Mouse (Mus musculus) lung, embryonic 15.5 days (tissue): ENCODE measurements around the gene Inhbe. TPM values are rescaled to one million over a fixed set of nuclear protein-coding genes. Genes with fewer than 3 reads are reported as not detected.

Source experiments
- ATAC-seq: fragments of 200-750 bp; cut with Nextera tagmentation; 2 replicates; pipeline ENCODE4 v1.8.0; 2017; ENCODE audit warnings: moderate number of reproducible peaks, borderline replicate concordance; ENCODE audit not compliant: low FRiP score, low TSS enrichment; ENCODE audit errors: extremely low read depth
- H3K27ac ChIP-seq: fragments of 300-500 bp; sonication (generic); 2 replicates; pipeline ENCODE4 v1.5.1; 2015; ENCODE audit warnings: moderate library complexity, mild to moderate bottlenecking, inconsistent platforms
- H3K27me3 ChIP-seq: fragments of 300-500 bp; sonication (generic); 2 replicates; pipeline ENCODE4 v1.6.1; 2015; ENCODE audit warnings: inconsistent platforms
- H3K36me3 ChIP-seq: fragments of 300-500 bp; sonication (generic); 2 replicates; pipeline ENCODE4 v1.6.1; 2015; ENCODE audit warnings: inconsistent platforms
- H3K4me1 ChIP-seq: fragments of 300-500 bp; sonication (generic); 2 replicates; pipeline ENCODE4 v1.6.1; 2015; ENCODE audit warnings: inconsistent platforms
- H3K4me2 ChIP-seq: fragments of 300-500 bp; sonication (generic); 2 replicates; pipeline ENCODE4 v1.6.1; 2015; ENCODE audit warnings: inconsistent platforms, mild to moderate bottlenecking, moderate library complexity
- H3K4me3 ChIP-seq: fragments of 300-500 bp; sonication (generic); 2 replicates; pipeline ENCODE4 v1.5.1; 2015; ENCODE audit warnings: mild to moderate bottlenecking, inconsistent platforms
- H3K9ac ChIP-seq: fragments of 300-500 bp; sonication (generic); 2 replicates; pipeline ENCODE4 v1.6.1; 2015; ENCODE audit warnings: inconsistent platforms
- H3K9me3 ChIP-seq: fragments of 300-500 bp; sonication (generic); 2 replicates; pipeline ENCODE4 v1.6.1; 2016; ENCODE audit warnings: inconsistent platforms
- WGBS: fragments of 180-500 bp; shearing (Covaris S2); methylation state at CpG from one replicate; pipeline ENCODE4 v1.1.7; 2015; 5-methylcytosine and 5-hydroxymethylcytosine counted together
- polyA plus RNA-seq: library from polyadenylated mRNA; unstranded; fragments of >200 nt; fragmentation: Nextera tagmentation; extraction: Ambion mirVana; gene quantifications from 2 replicates; pipeline ENCODE4 v1.2.1, GENCODE M21; 2015

Gene Inhbe
- polyA plus RNA-seq = not detected in 2 replicates

DNA sequence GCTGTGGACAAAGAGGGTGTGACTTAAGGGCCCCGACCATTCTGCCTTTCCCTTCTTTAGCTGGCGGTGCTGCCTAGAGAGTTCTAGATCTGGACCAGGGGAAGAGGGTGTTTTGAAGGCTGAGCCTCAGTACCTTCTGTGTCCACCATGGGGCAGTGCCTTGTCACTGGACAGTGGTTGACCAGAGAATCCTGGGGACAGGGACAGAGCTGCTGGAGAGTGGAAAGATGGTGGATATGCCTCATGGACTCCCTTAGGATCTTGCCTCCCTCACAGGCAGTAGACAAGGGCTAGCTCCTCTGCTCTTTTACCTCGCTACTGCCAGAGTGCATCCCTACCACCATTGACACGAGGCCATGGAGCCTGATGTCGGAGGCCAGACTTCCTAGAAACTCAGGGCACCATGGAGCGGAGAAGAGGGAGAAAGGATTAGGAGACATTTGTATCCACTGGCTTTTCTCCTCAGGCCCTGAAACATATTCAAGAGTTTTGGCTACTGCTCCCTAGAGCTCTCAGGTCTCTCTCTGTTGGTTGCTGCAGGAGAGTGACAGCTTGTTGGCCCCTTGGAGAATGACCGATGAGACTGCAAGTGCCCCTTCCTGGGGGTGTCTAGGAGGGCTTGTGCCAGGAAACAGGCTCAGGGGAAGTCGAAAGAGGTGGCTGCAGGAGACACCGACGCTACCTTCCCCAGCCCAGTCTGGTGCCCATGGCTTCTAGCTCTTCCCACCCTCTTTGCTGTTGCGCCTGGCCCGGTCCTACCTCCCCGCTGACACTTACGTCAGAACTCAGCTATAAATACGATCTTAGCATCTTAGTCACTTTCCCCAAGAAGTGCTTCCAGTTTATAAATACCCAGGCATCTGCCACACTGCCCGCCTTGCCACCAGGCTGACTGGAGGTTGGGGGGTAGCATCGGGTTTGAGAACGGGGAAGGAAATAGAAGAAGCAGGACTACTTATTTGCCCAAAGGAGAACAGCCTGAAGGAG, at the start of gene Inhbe:
Gene Inhbe (minus strand): TSS at position 503 of the 987 bp plus-strand sequence.
- H3K27me3 ChIP-seq = no peaks in the 10 kb centered on the region; the same call in 1 of the 2 replicates
- H3K36me3 ChIP-seq = no peaks in the 10 kb centered on the region
- no peak within 1 kb of the TSS for H3K4me2 ChIP-seq
- no peak within 1 kb of the TSS for H3K9ac ChIP-seq
- WGBS = 69% methylated on average over 18 of the region's 18 CpGs
- no peak within 1 kb of the TSS for H3K27ac ChIP-seq
- 0 out of 2 replicates have a peak, but pooled peaks cover 2% of the 10 kb centered on the region for H3K4me1 ChIP-seq
- H3K9me3 ChIP-seq = no peaks in the 10 kb centered on the region
- no peak within 1 kb of the TSS for H3K4me3 ChIP-seq
- no peak for ATAC-seq

DNA sequence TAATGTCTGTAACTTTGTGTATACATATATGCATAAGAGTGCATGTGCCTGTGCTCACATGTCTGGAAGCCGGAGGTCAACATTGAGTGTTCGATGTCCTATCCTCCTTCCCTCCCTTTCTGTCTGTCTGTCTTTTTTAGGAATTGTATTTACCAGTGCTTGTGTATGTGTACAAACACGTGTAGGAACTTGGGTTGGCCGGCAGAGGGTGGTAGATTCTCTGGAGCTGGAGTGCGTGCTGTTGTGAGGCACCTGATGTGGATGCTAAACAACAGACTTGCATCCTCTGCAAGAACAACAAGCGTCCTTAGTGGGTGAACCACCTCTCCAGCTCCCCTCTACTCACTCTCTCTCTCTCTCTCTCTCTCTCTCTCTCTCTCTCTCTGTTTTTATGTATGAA, 37.6 kb upstream of the Inhbe start:
- Histone ChIP-seq H3K4me1 (no peaks in the 10 kb centered on the region), H3K27me3 (no peaks in the 10 kb centered on the region), H3K27ac (no peak overlapping the region), H3K9ac (no peak overlapping the region), H3K36me3 (peaks cover 10% of the 10 kb centered on the region; the same call in 1 of the 2 replicates), H3K4me2 (no peak overlapping the region), H3K4me3 (no peak overlapping the region), H3K9me3 (no peaks in the 10 kb centered on the region)
- 80% methylated on average over 6 of the region's 6 CpGs for WGBS
- no peak for ATAC-seq

- H3K36me3 ChIP-seq = no peaks in the 10 kb centered on the region
- no peak for ATAC-seq
- 46% methylated on average over 2 of the region's 2 CpGs for WGBS
- peak overlapping the region; percentile 58 for H3K9ac ChIP-seq
- H3K27me3 ChIP-seq = no peaks in the 10 kb centered on the region
- H3K4me2 ChIP-seq = peak overlapping the region; percentile 55
- H3K4me3 ChIP-seq = peak overlapping the region; percentile 67
- no peaks in the 10 kb centered on the region for H3K9me3 ChIP-seq
- H3K27ac ChIP-seq = peak overlapping the region; percentile 95
- H3K4me1 ChIP-seq = peaks cover 11% of the 10 kb centered on the region
Measured at GRCm38 (mm10) chr10:127381743-127382134, 27.5 kb upstream of the Inhbe start.

- Histone ChIP-seq H3K27me3 (no peaks in the 10 kb centered on the region), H3K36me3 (no peaks in the 10 kb centered on the region), H3K4me2 (peak overlapping the region; percentile 55), H3K4me1 (peaks cover 11% of the 10 kb centered on the region), H3K9me3 (no peaks in the 10 kb centered on the region), H3K27ac (peak overlapping the region; percentile 95), H3K4me3 (peak overlapping the region; percentile 67), H3K9ac (peak overlapping the region; percentile 58)
- WGBS = under 1% methylated on average over 13 of the region's 79 CpGs
- ATAC-seq = peak; percentile 87
Measured at GRCm38 (mm10) chr10:127380767-127381742, 26.8 kb upstream of the Inhbe start.

GRCm38 (mm10) chr10:127380251-127380691, 26.1 kb upstream of the Inhbe start, which contains the start of gene R3hdm2:
Gene R3hdm2, plus strand, starts transcription at chr10:127380327.
- under 1% methylated on average over 25 of the region's 53 CpGs for WGBS
- Histone ChIP-seq H3K27ac (peak within 1 kb of the TSS; percentile 95), H3K9ac (peak within 1 kb of the TSS; percentile 58), H3K27me3 (no peaks in the 10 kb centered on the region), H3K9me3 (no peaks in the 10 kb centered on the region), H3K4me1 (peaks cover 11% of the 10 kb centered on the region), H3K36me3 (no peaks in the 10 kb centered on the region), H3K4me2 (peak within 1 kb of the TSS; percentile 57), H3K4me3 (peak within 1 kb of the TSS; percentile 67)
- ATAC-seq = peak; percentile 99

GRCm38 (mm10) chr10:127379654-127380053, 25.4 kb upstream of the Inhbe start:
- Histone ChIP-seq H3K9me3 (no peaks in the 10 kb centered on the region), H3K36me3 (no peaks in the 10 kb centered on the region), H3K4me3 (peak overlapping the region; percentile 67), H3K27ac (peak overlapping the region; percentile 95), H3K4me2 (peak overlapping the region; percentile 57), H3K4me1 (peaks cover 11% of the 10 kb centered on the region), H3K27me3 (no peaks in the 10 kb centered on the region), H3K9ac (peak overlapping the region; percentile 58; the same call in 1 of the 2 replicates)
- 83% methylated on average over 8 of the region's 8 CpGs for WGBS
- ATAC-seq = no peak

GRCm38 (mm10) chr10:127377700-127378099, 23.5 kb upstream of the Inhbe start:
- Histone ChIP-seq H3K9ac (no peak overlapping the region), H3K27me3 (no peaks in the 10 kb centered on the region), H3K4me1 (peaks cover 9% of the 10 kb centered on the region), H3K4me2 (no peak overlapping the region), H3K9me3 (no peaks in the 10 kb centered on the region), H3K27ac (no peak overlapping the region), H3K4me3 (no peak overlapping the region), H3K36me3 (no peaks in the 10 kb centered on the region)
- whole genome bisulfite sequencing = 39% methylated on average over 3 of the region's 3 CpGs
- ATAC-seq = no peak

GRCm38 (mm10) chr10:127371023-127371422, 16.8 kb upstream of the Inhbe start:
- Histone ChIP-seq H3K27ac (no peak overlapping the region), H3K4me2 (no peak overlapping the region), H3K9ac (no peak overlapping the region), H3K4me3 (no peak overlapping the region), H3K36me3 (no peaks in the 10 kb centered on the region), H3K9me3 (no peaks in the 10 kb centered on the region), H3K27me3 (no peaks in the 10 kb centered on the region), H3K4me1 (no peaks in the 10 kb centered on the region)
- 75% methylated on average over 2 of the region's 2 CpGs for WGBS
- no peak for ATAC-seq

DNA sequence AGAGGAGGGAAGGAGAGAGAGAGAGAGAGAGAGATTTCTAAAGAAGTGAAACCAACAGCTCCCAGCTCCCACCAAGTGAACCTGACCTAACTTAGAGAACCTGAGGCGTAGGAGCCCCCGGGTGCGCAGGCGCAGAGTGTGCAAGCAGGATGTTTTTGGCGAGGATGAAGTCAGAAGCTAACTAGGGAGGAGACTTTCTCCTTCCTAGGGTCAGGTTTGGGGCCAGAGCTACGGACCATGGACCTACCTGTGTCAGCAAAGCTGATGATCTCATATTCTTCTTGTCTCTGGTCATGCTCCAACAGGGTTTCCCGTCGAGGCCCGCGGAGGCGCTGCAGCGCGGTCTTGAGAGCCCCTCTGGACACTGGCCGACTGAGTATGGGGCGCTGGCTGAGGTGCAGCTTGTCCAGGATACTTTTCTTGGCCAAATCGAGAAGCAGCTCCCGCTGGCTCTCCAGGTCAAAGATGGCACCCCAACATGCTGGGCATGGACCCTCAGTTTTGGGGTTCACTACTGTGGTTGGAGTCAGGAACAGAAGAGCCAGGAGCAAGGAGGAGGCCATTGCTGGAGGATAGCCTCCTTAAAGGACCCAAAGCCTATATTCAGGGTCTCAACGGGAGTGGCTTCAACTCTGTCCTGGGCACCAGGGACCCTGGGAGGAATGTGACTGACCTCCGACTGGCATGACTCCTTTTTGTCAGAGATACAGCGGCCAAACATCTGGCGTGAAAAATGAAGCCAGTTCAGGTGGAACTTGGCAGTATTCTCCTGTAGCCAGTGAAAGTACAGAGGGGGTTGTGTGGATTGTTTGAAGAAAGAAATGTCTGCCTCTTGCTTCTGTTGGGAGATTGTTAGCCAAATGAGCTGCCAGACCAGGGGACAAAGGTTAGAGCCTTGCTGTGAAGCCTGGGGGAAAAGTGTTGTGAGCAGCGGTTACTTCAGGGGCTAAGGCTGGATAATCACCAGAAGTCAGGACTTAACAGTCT, 15.9 kb upstream of the Inhbe start, which contains the start of gene Inhbc:
Gene Inhbc (minus strand): TSS at position 598 of the 987 bp plus-strand sequence.
- H3K9ac ChIP-seq = no peak within 1 kb of the TSS
- 65% methylated on average over 22 of the region's 22 CpGs for WGBS
- H3K4me2 ChIP-seq = no peak within 1 kb of the TSS
- H3K9me3 ChIP-seq = no peaks in the 10 kb centered on the region
- no peaks in the 10 kb centered on the region for H3K36me3 ChIP-seq
- no peaks in the 10 kb centered on the region for H3K4me1 ChIP-seq
- no peak for ATAC-seq
- no peak within 1 kb of the TSS for H3K27ac ChIP-seq
- no peak within 1 kb of the TSS for H3K4me3 ChIP-seq
- H3K27me3 ChIP-seq = no peaks in the 10 kb centered on the region

DNA sequence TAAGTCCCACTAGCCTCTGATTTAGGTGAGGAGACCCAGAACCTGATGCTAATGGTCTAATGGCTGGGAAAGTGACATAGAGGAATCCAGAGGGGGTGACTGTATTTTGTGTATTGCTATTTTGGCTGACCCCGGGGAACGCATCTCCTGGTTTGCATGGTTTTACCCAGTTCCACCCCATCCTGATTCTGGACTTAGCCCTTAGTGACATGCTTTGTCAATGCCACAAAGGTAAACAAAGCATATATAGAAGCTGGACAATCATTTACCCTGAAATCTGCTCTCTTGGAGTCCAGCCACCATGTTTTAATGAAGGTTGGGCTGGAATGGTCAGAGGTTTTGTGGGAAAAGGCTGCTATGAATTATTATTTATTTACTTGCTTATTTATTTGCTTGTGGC, 14.1 kb upstream of the Inhbe start:
- Histone ChIP-seq H3K27me3 (no peaks in the 10 kb centered on the region), H3K36me3 (no peaks in the 10 kb centered on the region), H3K27ac (no peak overlapping the region), H3K9me3 (no peaks in the 10 kb centered on the region), H3K4me3 (no peak overlapping the region), H3K9ac (no peak overlapping the region), H3K4me1 (no peaks in the 10 kb centered on the region), H3K4me2 (no peak overlapping the region)
- 66% methylated on average over 2 of the region's 2 CpGs for WGBS
- ATAC-seq = no peak
